ENCODE assay signal across 9 mouse cellular contexts in genomic region chr10:80831136-80831535, GRCm38 (mm10). TPM values are rescaled to one million over a fixed set of nuclear protein-coding genes. Genes with fewer than 3 reads are reported as not detected.
DNase-seq lines count a peak whose midpoint lies in the region; ATAC-seq lines count a peak whose summit lies in the region.
"Had no signal": no experiment of that assay in that cellular context is flagged by ENCODE, and none has a peak within 500 bp of the region (broad histone marks: within the 10 kb centered on the region; RNA-seq: fewer than 3 reads in every experiment).

No protein-coding gene starts in this region.

- peaks cover 10% of the 10 kb centered on the region; the same call in 1 of the 2 replicates for H3K9me3 ChIP-seq in hindbrain, embryonic 10.5 days
- no peaks in the 10 kb centered on the region for H3K9me3 ChIP-seq in hindbrain, embryonic 14.5 days (ENCODE audit: control insufficient read depth, low read length)
- H3K9me3 ChIP-seq in liver, embryonic 13.5 days (replicated peaks): 0 out of 2 replicates have a peak, but pooled peaks cover 5% of the 10 kb centered on the region

- 4% methylated on average over 9 of the region's 9 CpGs for WGBS in hindbrain, embryonic 10.5 days
- WGBS in hindbrain, embryonic 14.5 days: 3% methylated on average over 9 of the region's 9 CpGs
- WGBS in liver, embryonic 13.5 days (ENCODE audit: insufficient replicate concordance): 1% methylated on average over 9 of the region's 9 CpGs

- H3K9ac ChIP-seq in hindbrain, embryonic 14.5 days: no peak overlapping the region
- peak overlapping the region; percentile 43 for H3K9ac ChIP-seq in liver, embryonic 13.5 days

- peaks cover 34% of the 10 kb centered on the region for H3K27me3 ChIP-seq in hindbrain, embryonic 10.5 days (ENCODE audit: insufficient read depth, poor library complexity, severe bottlenecking)
- H3K27me3 ChIP-seq in hindbrain, embryonic 14.5 days (ENCODE audit: control insufficient read depth, insufficient read depth, low read length): peaks cover 31% of the 10 kb centered on the region
- peaks cover 40% of the 10 kb centered on the region for H3K27me3 ChIP-seq in liver, embryonic 13.5 days

- H3K4me2 ChIP-seq in hindbrain, embryonic 14.5 days (replicated peaks): no peak overlapping the region
- H3K4me2 ChIP-seq in liver, embryonic 13.5 days: peak overlapping the region; percentile 46

- H3K4me3 ChIP-seq in hindbrain, embryonic 10.5 days: peak overlapping the region; percentile 26; the same call in 1 of the 2 replicates
- H3K4me3 ChIP-seq in hindbrain, embryonic 14.5 days (replicated peaks; ENCODE audit: low read length): no peak overlapping the region
- peak overlapping the region; percentile 18 for H3K4me3 ChIP-seq in liver, embryonic 13.5 days (replicated peaks)

- no peak overlapping the region for H3K27ac ChIP-seq in hindbrain, embryonic 10.5 days
- no peak overlapping the region for H3K27ac ChIP-seq in hindbrain, embryonic 14.5 days
- H3K27ac ChIP-seq in liver, embryonic 13.5 days: peak overlapping the region; percentile 73
- H3K27ac ChIP-seq: macrophage had no signal

- peaks cover 73% of the 10 kb centered on the region for H3K4me1 ChIP-seq in hindbrain, embryonic 10.5 days (replicated peaks)
- H3K4me1 ChIP-seq in hindbrain, embryonic 14.5 days (replicated peaks; ENCODE audit: control insufficient read depth, insufficient read depth, low read length): peaks cover 12% of the 10 kb centered on the region
- peaks cover 49% of the 10 kb centered on the region for H3K4me1 ChIP-seq in liver, embryonic 13.5 days (replicated peaks)

- H3K36me3 ChIP-seq in hindbrain, embryonic 10.5 days: peaks cover 31% of the 10 kb centered on the region
- H3K36me3 ChIP-seq in hindbrain, embryonic 14.5 days (replicated peaks; ENCODE audit: control insufficient read depth, insufficient read depth): peaks cover 33% of the 10 kb centered on the region
- H3K36me3 ChIP-seq in liver, embryonic 13.5 days: peaks cover 33% of the 10 kb centered on the region

- DNase-seq in hindbrain, embryonic 10.5 days (ENCODE audit: low spot score): peak; percentile 77
- no peak for DNase-seq in hindbrain, embryonic 14.5 days (ENCODE audit: low spot score)
- DNase-seq in adrenal gland, postnatal 10 days: peak; percentile 78
- peak; percentile 65 for DNase-seq in induced T-regulatory cell, adult 2 months (ENCODE audit: low read depth)
- DNase-seq in liver, embryonic 13.5 days: peak; percentile 76
- peak; percentile 73 to 79 for DNase-seq in spleen, postnatal 4 days (ENCODE audit: low spot score in 2 of 2)
- no peak for DNase-seq in layer of hippocampus, adult 9-10 months (ENCODE audit: low spot score)

- ATAC-seq in hindbrain, embryonic 14.5 days (ENCODE audit: low FRiP score): no peak
- peak; percentile 10; the same call in 1 of the 2 replicates for ATAC-seq in liver, embryonic 13.5 days (ENCODE audit: low read depth)
- ATAC-seq in frontal cortex, adult (ENCODE audit: low TSS enrichment): no peak

RNA-seq across cellular contexts. Expression of gene Oaz1, which starts 4.7 kb away (rescaled TPM):
- polyA plus RNA-seq in hindbrain, embryonic 10.5 days (2016; fragmentation: Nextera tagmentation; extraction: Ambion mirVana): 2,287 and 2,328 TPM in 2 replicates
- 1,195 and 1,204 TPM in 2 replicates for polyA plus RNA-seq in hindbrain, embryonic 14.5 days (2014; fragmentation: Nextera tagmentation; extraction: Ambion mirVana)
- total RNA-seq in adrenal gland, postnatal 10 days (2021): 100 to 1,000 TPM; 700 to 820 TPM
- polyA plus RNA-seq in liver, embryonic 13.5 days (2015; fragmentation: Nextera tagmentation; extraction: Ambion mirVana): 1,324 and 1,529 TPM in 2 replicates

RNA-seq across cellular contexts. Expression of gene Lingo3, which starts 12.7 kb away (rescaled TPM):
- 0.61 and 0.93 TPM in 2 replicates for polyA plus RNA-seq in hindbrain, embryonic 10.5 days (2016; fragmentation: Nextera tagmentation; extraction: Ambion mirVana)
- polyA plus RNA-seq in hindbrain, embryonic 14.5 days (2014; fragmentation: Nextera tagmentation; extraction: Ambion mirVana): 9.9 and 14.3 TPM in 2 replicates
- total RNA-seq in adrenal gland, postnatal 10 days (2021): 1 to 10 TPM in 1 of 2 experiments, under 1 TPM in 1; 0.99 to 1.5 TPM
- not detected in 2 replicates for polyA plus RNA-seq in liver, embryonic 13.5 days (2015; fragmentation: Nextera tagmentation; extraction: Ambion mirVana)
- polyA plus RNA-seq: macrophage had no signal

RNA-seq across cellular contexts. Expression of gene Jsrp1, which starts 17.8 kb away (rescaled TPM):
- polyA plus RNA-seq in hindbrain, embryonic 10.5 days (2016; fragmentation: Nextera tagmentation; extraction: Ambion mirVana): 0.65 and 0.68 TPM in 2 replicates
- 0.37 and 0.96 TPM in 2 replicates for polyA plus RNA-seq in hindbrain, embryonic 14.5 days (2014; fragmentation: Nextera tagmentation; extraction: Ambion mirVana)
- 10 to 100 TPM in 1 of 2 experiments, 1 to 10 TPM in 1; 9.8 to 24.0 TPM for total RNA-seq in adrenal gland, postnatal 10 days (2021)
- polyA plus RNA-seq in liver, embryonic 13.5 days (2015; fragmentation: Nextera tagmentation; extraction: Ambion mirVana): 0.20 and 0.38 TPM in 2 replicates
- polyA plus RNA-seq: macrophage had no signal

RNA-seq across cellular contexts. Expression of gene Lsm7, which starts 23.9 kb away (rescaled TPM):
- 314 and 327 TPM in 2 replicates for polyA plus RNA-seq in hindbrain, embryonic 10.5 days (2016; fragmentation: Nextera tagmentation; extraction: Ambion mirVana)
- polyA plus RNA-seq in hindbrain, embryonic 14.5 days (2014; fragmentation: Nextera tagmentation; extraction: Ambion mirVana): 241 and 287 TPM in 2 replicates
- 10 to 100 TPM; 35.3 to 37.8 TPM for total RNA-seq in adrenal gland, postnatal 10 days (2021)
- polyA plus RNA-seq in liver, embryonic 13.5 days (2015; fragmentation: Nextera tagmentation; extraction: Ambion mirVana): 192 and 208 TPM in 2 replicates

RNA-seq across cellular contexts. Expression of gene Sppl2b, which starts 23.9 kb away (rescaled TPM):
- polyA plus RNA-seq in hindbrain, embryonic 10.5 days (2016; fragmentation: Nextera tagmentation; extraction: Ambion mirVana): 46.3 and 52.9 TPM in 2 replicates
- polyA plus RNA-seq in hindbrain, embryonic 14.5 days (2014; fragmentation: Nextera tagmentation; extraction: Ambion mirVana): 69.3 and 70.3 TPM in 2 replicates
- total RNA-seq in adrenal gland, postnatal 10 days (2021): 10 to 100 TPM; 25.3 to 39.8 TPM
- polyA plus RNA-seq in liver, embryonic 13.5 days (2015; fragmentation: Nextera tagmentation; extraction: Ambion mirVana): 56.8 and 58.9 TPM in 2 replicates

Comparison
In these comparisons a context has a peak if more than half of its experiments do, and no peak if none do; other contexts are left out.
1. DNase-seq: peak in hindbrain, embryonic 10.5 days (single experiment), adrenal gland, postnatal 10 days (single experiment), induced T-regulatory cell, adult 2 months (single experiment), liver, embryonic 13.5 days (single experiment) and spleen, postnatal 4 days (2 of 2); none in hindbrain, embryonic 14.5 days (single experiment) and layer of hippocampus, adult 9-10 months (single experiment).